Mouse (Mus musculus) liver, embryonic 15.5 days (tissue): ENCODE measurements around the gene Otud7b. TPM values are rescaled to one million over a fixed set of nuclear protein-coding genes. Genes with fewer than 3 reads are reported as not detected.
"Not testable (repeated sequence)": the region's sequence is repeated elsewhere in the genome, so short reads cannot be mapped to it uniquely, and the experiment has no call there.

Source experiments
- ATAC-seq: fragments of 200-750 bp; cut with Nextera tagmentation; 2 replicates; pipeline ENCODE4 v1.8.0; 2017; ENCODE audit warnings: moderate number of reproducible peaks, mild to moderate bottlenecking, moderate library complexity; ENCODE audit not compliant: insufficient read depth
- H3K27ac ChIP-seq: fragments of 300-500 bp; sonication (generic); replicated peaks from 2 replicates; pipeline ENCODE4 v1.5.1; 2015; ENCODE audit warnings: mild to moderate bottlenecking, inconsistent platforms
- H3K27me3 ChIP-seq: fragments of 300-500 bp; sonication (generic); 2 replicates; pipeline ENCODE4 v1.6.1; 2015; ENCODE audit warnings: mild to moderate bottlenecking, inconsistent platforms
- H3K36me3 ChIP-seq: fragments of 300-500 bp; sonication (generic); replicated peaks from 2 replicates; pipeline ENCODE4 v1.6.1; 2015; ENCODE audit warnings: moderate library complexity, mild to moderate bottlenecking, inconsistent platforms
- H3K4me1 ChIP-seq: fragments of 300-500 bp; sonication (generic); replicated peaks from 2 replicates; pipeline ENCODE4 v1.6.1; 2015; ENCODE audit warnings: inconsistent platforms
- H3K4me2 ChIP-seq: fragments of 300-500 bp; sonication (generic); 2 replicates; pipeline ENCODE4 v1.6.1; 2015; ENCODE audit warnings: moderate library complexity, mild to moderate bottlenecking, inconsistent platforms
- H3K4me3 ChIP-seq: fragments of 300-500 bp; sonication (generic); replicated peaks from 2 replicates; pipeline ENCODE4 v1.5.1; 2015; ENCODE audit warnings: mild to moderate bottlenecking, inconsistent platforms
- H3K9ac ChIP-seq: fragments of 300-500 bp; sonication (generic); 2 replicates; pipeline ENCODE4 v1.6.1; 2015; ENCODE audit warnings: moderate library complexity, mild to moderate bottlenecking, inconsistent platforms
- H3K9me3 ChIP-seq: fragments of 300-500 bp; sonication (generic); replicated peaks from 2 replicates; pipeline ENCODE4 v1.6.1; 2016; ENCODE audit warnings: inconsistent platforms
- WGBS: fragments of 180-500 bp; shearing (Covaris S2); methylation state at CpG from one replicate; pipeline ENCODE4 v1.1.7; 2015; ENCODE audit warnings: mixed read lengths; ENCODE audit not compliant: insufficient replicate concordance; 5-methylcytosine and 5-hydroxymethylcytosine counted together
- polyA plus RNA-seq: library from polyadenylated mRNA; unstranded; fragments of >200 nt; fragmentation: Nextera tagmentation; extraction: Ambion mirVana; gene quantifications from 2 replicates; pipeline ENCODE4 v1.2.1, GENCODE M21; 2015

Otud7b gene
- polyA plus RNA-seq, 1 experiment from 2014 or later, result 12.0 TPM

DNA sequence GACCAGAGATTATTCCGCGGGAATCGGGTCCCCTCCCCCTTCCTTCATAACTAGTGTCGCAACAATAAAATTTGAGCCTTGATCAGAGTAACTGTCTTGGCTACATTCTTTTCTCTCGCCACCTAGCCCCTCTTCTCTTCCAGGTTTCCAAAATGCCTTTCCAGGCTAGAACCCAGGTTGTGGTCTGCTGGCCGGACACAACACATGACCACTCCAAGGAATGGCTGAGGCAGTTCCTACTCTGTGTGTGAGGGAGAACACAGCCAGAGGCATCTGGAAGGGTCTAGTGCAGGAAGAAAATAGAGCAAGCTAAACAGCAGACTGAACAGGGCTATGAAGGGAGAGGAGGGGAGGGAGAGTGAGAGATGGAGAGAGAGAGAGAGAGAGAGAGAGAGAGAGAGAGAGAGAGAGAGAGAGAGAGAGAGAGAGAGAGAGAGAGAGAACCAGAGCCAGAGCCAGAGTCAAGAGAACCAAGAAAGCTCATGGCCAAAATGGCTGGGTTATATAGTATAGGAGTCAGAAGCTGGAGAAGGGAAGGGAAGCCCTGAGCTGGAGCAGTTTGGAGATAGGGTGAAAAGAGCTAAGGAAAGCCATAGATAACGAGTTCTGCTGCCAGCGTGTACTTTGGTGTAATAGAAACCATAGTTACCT is 94.4 kb downstream of the Otud7b start:
- H3K27ac ChIP-seq, ATAC-seq, H3K9ac ChIP-seq: not testable (repeated sequence)

DNA sequence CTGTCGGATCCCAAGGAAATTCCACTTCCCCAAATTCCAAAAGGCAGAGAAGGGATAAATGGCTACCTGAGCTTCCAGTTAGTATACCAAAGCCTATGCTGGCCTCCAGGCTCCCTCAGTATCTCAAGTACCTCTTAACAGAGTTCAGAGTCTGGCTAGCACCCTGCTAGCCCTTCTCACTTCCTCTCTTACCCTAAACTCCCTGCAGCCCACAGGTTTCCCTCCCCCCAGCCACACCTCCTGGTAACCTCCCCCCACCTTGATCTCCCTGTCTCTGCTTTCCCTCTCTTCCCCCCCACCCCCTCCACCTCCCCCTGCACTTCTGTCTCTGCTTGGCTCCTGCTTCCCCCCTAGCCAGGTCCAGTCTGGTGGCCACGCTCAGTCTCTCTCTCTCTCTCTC is 95.4 kb downstream of the Otud7b start:
- no peak overlapping the region for H3K27ac ChIP-seq
- H3K27me3 ChIP-seq, result no peaks in the 10 kb centered on the region
- no peaks in the 10 kb centered on the region for H3K9me3 ChIP-seq
- H3K4me3 ChIP-seq, result no peak overlapping the region
- H3K9ac ChIP-seq, result no peak overlapping the region
- WGBS, result 58% methylated on average over 2 of the region's 2 CpGs
- peaks cover 31% of the 10 kb centered on the region for H3K4me1 ChIP-seq
- no peak overlapping the region for H3K4me2 ChIP-seq
- ATAC-seq, result no peak
- H3K36me3 ChIP-seq, result no peaks in the 10 kb centered on the region

More for the DNA sequence above, 94.4 kb downstream of the Otud7b start:
- H3K36me3 ChIP-seq, H3K4me3 ChIP-seq, H3K27me3 ChIP-seq, H3K9me3 ChIP-seq: not testable (repeated sequence)
- Histone ChIP-seq H3K4me2 (peak overlapping the region; percentile 99), H3K4me1 (peaks cover 31% of the 10 kb centered on the region)
- 16% methylated on average over 8 of the region's 8 CpGs for WGBS

DNA sequence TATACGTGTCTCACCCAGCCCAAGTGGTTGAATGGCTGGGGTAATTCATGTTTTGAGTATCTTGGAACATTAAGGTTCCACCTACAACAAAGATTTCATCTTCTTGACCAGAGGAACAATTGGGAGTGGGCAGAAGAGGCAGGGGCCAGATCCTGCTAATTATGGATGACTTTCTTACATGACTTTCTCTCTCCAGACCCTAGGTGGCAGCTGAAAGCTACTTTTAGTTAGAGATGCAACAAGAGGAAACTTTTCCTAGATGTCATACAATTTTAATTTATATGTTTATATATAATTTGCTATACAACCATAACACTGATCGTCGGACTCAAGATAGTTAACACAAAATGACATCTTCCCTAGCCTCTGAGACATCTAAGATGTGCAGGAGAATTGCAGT is 103.5 kb downstream of the Otud7b start:
- Histone ChIP-seq H3K9ac (no peak overlapping the region), H3K4me2 (no peak overlapping the region), H3K4me1 (0 out of 2 replicates have a peak, but pooled peaks cover 5% of the 10 kb centered on the region), H3K27me3 (peaks cover 17% of the 10 kb centered on the region), H3K9me3 (no peaks in the 10 kb centered on the region), H3K36me3 (no peaks in the 10 kb centered on the region), H3K27ac (no peak overlapping the region), H3K4me3 (no peak overlapping the region)
- no peak for ATAC-seq
- WGBS, result 65% methylated on average over 3 of the region's 3 CpGs

DNA sequence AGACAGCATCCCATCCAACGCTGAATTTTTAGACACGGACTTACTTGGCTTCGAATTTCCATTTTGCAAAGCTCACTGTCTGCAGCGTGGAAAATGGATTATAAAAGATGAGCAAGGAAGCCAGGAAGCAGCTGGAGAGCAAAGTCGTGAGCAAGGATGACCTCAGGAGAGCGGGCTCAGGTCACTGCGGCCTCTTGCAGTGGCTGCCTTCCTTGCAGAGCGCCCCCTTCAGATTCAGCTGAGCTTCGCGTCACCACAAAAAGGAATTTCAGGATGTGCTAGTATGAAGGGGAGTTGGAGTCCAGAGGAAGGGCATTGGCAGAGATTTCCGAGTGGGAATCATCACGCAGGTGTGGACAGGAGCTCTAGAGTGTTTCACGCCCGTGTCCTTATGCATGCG is 104.9 kb downstream of the Otud7b start:
- H3K27me3 ChIP-seq, result peaks cover 17% of the 10 kb centered on the region
- H3K4me2 ChIP-seq, result no peak overlapping the region
- 0 out of 2 replicates have a peak, but pooled peaks cover 5% of the 10 kb centered on the region for H3K4me1 ChIP-seq
- WGBS, result 36% methylated on average over 15 of the region's 15 CpGs
- no peak overlapping the region for H3K27ac ChIP-seq
- H3K36me3 ChIP-seq, result no peaks in the 10 kb centered on the region
- no peaks in the 10 kb centered on the region for H3K9me3 ChIP-seq
- H3K4me3 ChIP-seq, result no peak overlapping the region
- no peak overlapping the region for H3K9ac ChIP-seq
- no peak for ATAC-seq

Other genes starting within 250 kb of the Otud7b start
- 22.7 and 23.9 TPM in 2 replicates for gene Prpf3, start 248.6 kb upstream of the Otud7b start, polyA plus RNA-seq
- gene Mrps21, start 233.0 kb upstream of the Otud7b start, polyA plus RNA-seq, result 141 and 166 TPM in 2 replicates
- gene Ciart, start 222.3 kb upstream of the Otud7b start, polyA plus RNA-seq, result 1.2 and 1.4 TPM in 2 replicates
- gene BC028528, start 212.5 kb upstream of the Otud7b start, polyA plus RNA-seq, result 6.6 and 7.0 TPM in 2 replicates
- gene Aph1a, start 210.6 kb upstream of the Otud7b start, polyA plus RNA-seq, result 11.8 and 13.3 TPM in 2 replicates
- gene Car14, start 199.8 kb upstream of the Otud7b start, polyA plus RNA-seq, result 11.8 and 15.6 TPM in 2 replicates
- gene Anp32e, start 175.3 kb upstream of the Otud7b start, polyA plus RNA-seq, result 117 and 129 TPM in 2 replicates
- gene Plekho1, start 108.5 kb upstream of the Otud7b start, polyA plus RNA-seq, result 5.9 and 6.6 TPM in 2 replicates
- gene Vps45, start 46.1 kb upstream of the Otud7b start, polyA plus RNA-seq, result 12.6 and 14.1 TPM in 2 replicates
- gene Mtmr11, start 57.5 kb downstream of the Otud7b start, polyA plus RNA-seq, result 2.3 and 3.7 TPM in 2 replicates
- gene Sf3b4, start 67.8 kb downstream of the Otud7b start, polyA plus RNA-seq, result 73.7 and 76.6 TPM in 2 replicates
- 0.23 and 0.26 TPM in 2 replicates for gene Sv2a, start 76.6 kb downstream of the Otud7b start, polyA plus RNA-seq
- 32.1 and 34.6 TPM in 2 replicates for gene Bola1, start 115.2 kb downstream of the Otud7b start, polyA plus RNA-seq
- gene Hist2h2ab, start 115.3 kb downstream of the Otud7b start, polyA plus RNA-seq, result 0.40 and 0.58 TPM in 2 replicates
- gene Hist2h2ac, start 116.4 kb downstream of the Otud7b start, polyA plus RNA-seq, result 16.1 and 18.0 TPM in 2 replicates
- 6.5 and 7.7 TPM in 2 replicates for gene Hist2h2be, start 116.6 kb downstream of the Otud7b start, polyA plus RNA-seq
- 10.8 and 13.6 TPM in 2 replicates for gene Hist2h3c2, start 134.6 kb downstream of the Otud7b start, polyA plus RNA-seq
- gene Hist2h2aa2, start 135.7 kb downstream of the Otud7b start, polyA plus RNA-seq, result 54.8 and 64.9 TPM in 2 replicates
- 31.3 and 45.2 TPM in 2 replicates for gene Hist2h2aa1, start 141.0 kb downstream of the Otud7b start, polyA plus RNA-seq
- gene Hist2h3c1, start 142.2 kb downstream of the Otud7b start, polyA plus RNA-seq, result 2.5 and 3.2 TPM in 2 replicates
- gene Hist2h4, start 158.8 kb downstream of the Otud7b start, polyA plus RNA-seq, result 29.3 and 32.9 TPM in 2 replicates
- gene Hist2h3b, start 164.1 kb downstream of the Otud7b start, polyA plus RNA-seq, result 78.7 and 99.7 TPM in 2 replicates
- gene Hist2h2bb, start 165.2 kb downstream of the Otud7b start, polyA plus RNA-seq, result 19.4 and 24.6 TPM in 2 replicates
- 4.4 and 4.7 TPM in 2 replicates for gene Fcgr1, start 189.4 kb downstream of the Otud7b start, polyA plus RNA-seq